In genomic region chr2:131171401-131172104, GRCm38 (mm10) we compare ENCODE assay signal across 8 mouse cellular contexts. TPM values are rescaled to one million over a fixed set of nuclear protein-coding genes. Genes with fewer than 3 reads are reported as not detected.
A peak's percentile ranks its signal among the peaks of the same experiment; 100 is the strongest.
DNase-seq lines count a peak whose midpoint lies in the region; ATAC-seq lines count a peak whose summit lies in the region.

No protein-coding gene starts in this region.

- no peaks in the 10 kb centered on the region for H3K36me3 ChIP-seq in intestine, embryonic 14.5 days (ENCODE audit: control insufficient read depth, insufficient read depth, low read length)
- H3K36me3 ChIP-seq in midbrain, embryonic 10.5 days: peaks cover 13% of the 10 kb centered on the region

- peak; percentile 74 to 76 for DNase-seq in urinary bladder, adult 18-20 months (ENCODE audit: low spot score in 2 of 2)
- DNase-seq in urinary bladder, postnatal 10 days (ENCODE audit: low spot score): no peak
- DNase-seq in gastrocnemius, postnatal 10 days: peak; percentile 66
- DNase-seq in intestine, embryonic 14.5 days (ENCODE audit: low spot score): no peak
- peak; percentile 66 to 71 for DNase-seq in left cerebral cortex, postnatal 14 days (ENCODE audit: low spot score in 2 of 2)
- peak; percentile 33 for DNase-seq in midbrain, embryonic 10.5 days (ENCODE audit: low spot score)
- DNase-seq in spleen, postnatal 14 days (ENCODE audit: low spot score in 2 of 2): peak; percentile 48 to 60
- DNase-seq in embryo, embryonic 9.5 days (ENCODE audit: extremely low spot score): no peak

- no peak for ATAC-seq in intestine, embryonic 14.5 days (replicated peaks; ENCODE audit: low FRiP score, low TSS enrichment, low read depth)

- peak overlapping the region; percentile 12; the same call in 1 of the 2 replicates for H3K4me3 ChIP-seq in intestine, embryonic 14.5 days (ENCODE audit: low read depth, low read length)
- H3K4me3 ChIP-seq in midbrain, embryonic 10.5 days: peak overlapping the region; percentile 43

- H3K4me2 ChIP-seq in intestine, embryonic 14.5 days (ENCODE audit: low read length): peak overlapping the region; percentile 41

- 10% methylated on average over 43 of the region's 43 CpGs for WGBS in intestine, embryonic 14.5 days
- WGBS in midbrain, embryonic 10.5 days: 1% methylated on average over 43 of the region's 43 CpGs

- no peak overlapping the region; the same call in 1 of the 2 replicates for H3K9ac ChIP-seq in intestine, embryonic 14.5 days (ENCODE audit: low read length)

- intact Hi-C loops in left cerebral cortex, postnatal 14 days (cut with DNase I): no loop called here

- H3K4me1 ChIP-seq in intestine, embryonic 14.5 days (replicated peaks; ENCODE audit: control insufficient read depth, insufficient read depth, low read length): peaks cover 10% of the 10 kb centered on the region
- peaks cover 48% of the 10 kb centered on the region for H3K4me1 ChIP-seq in midbrain, embryonic 10.5 days

- no peaks in the 10 kb centered on the region for H3K9me3 ChIP-seq in intestine, embryonic 14.5 days (ENCODE audit: control insufficient read depth, low read length)
- H3K9me3 ChIP-seq in midbrain, embryonic 10.5 days (replicated peaks): no peaks in the 10 kb centered on the region

- H3K27me3 ChIP-seq in intestine, embryonic 14.5 days (replicated peaks; ENCODE audit: control insufficient read depth, insufficient read depth, low read length): peaks cover 38% of the 10 kb centered on the region
- H3K27me3 ChIP-seq in midbrain, embryonic 10.5 days (ENCODE audit: low read depth, poor library complexity, severe bottlenecking): peaks cover 51% of the 10 kb centered on the region

- no peak overlapping the region for H3K27ac ChIP-seq in intestine, embryonic 14.5 days (ENCODE audit: low read depth)
- no peak overlapping the region for H3K27ac ChIP-seq in midbrain, embryonic 10.5 days (replicated peaks)

RNA-seq across cellular contexts. Expression of gene Cenpb, which starts 8.3 kb away (rescaled TPM):
- 10 to 100 TPM; 58.4 to 59.5 TPM for total RNA-seq in gastrocnemius, postnatal 10 days (2021)
- 8.8 and 9.5 TPM in 2 replicates for polyA plus RNA-seq in intestine, embryonic 14.5 days (2014; fragmentation: Nextera tagmentation; extraction: Ambion mirVana)
- 10 to 100 TPM; 89.7 to 97.4 TPM for total RNA-seq in left cerebral cortex, postnatal 14 days (2021)
- polyA plus RNA-seq in midbrain, embryonic 10.5 days (2016; fragmentation: Nextera tagmentation; extraction: Ambion mirVana): 9.0 and 10.6 TPM in 2 replicates

RNA-seq across cellular contexts. Expression of gene 1700037H04Rik, which starts 11.7 kb away (rescaled TPM):
- total RNA-seq in gastrocnemius, postnatal 10 days (2021): 1 to 10 TPM; 7.2 to 9.3 TPM
- polyA plus RNA-seq in intestine, embryonic 14.5 days (2014; fragmentation: Nextera tagmentation; extraction: Ambion mirVana): 91.4 and 93.1 TPM in 2 replicates
- total RNA-seq in left cerebral cortex, postnatal 14 days (2021): 10 to 100 TPM; 74.6 to 83.3 TPM
- 136 and 145 TPM in 2 replicates for polyA plus RNA-seq in midbrain, embryonic 10.5 days (2016; fragmentation: Nextera tagmentation; extraction: Ambion mirVana)

RNA-seq across cellular contexts. Expression of gene Cdc25b, which starts 15.2 kb away (rescaled TPM):
- total RNA-seq in gastrocnemius, postnatal 10 days (2021): 10 to 100 TPM in 1 of 2 experiments, 1 to 10 TPM in 1; 9.4 to 13.0 TPM
- polyA plus RNA-seq in intestine, embryonic 14.5 days (2014; fragmentation: Nextera tagmentation; extraction: Ambion mirVana): 51.8 and 61.0 TPM in 2 replicates
- total RNA-seq in left cerebral cortex, postnatal 14 days (2021): 10 to 100 TPM; 11.9 to 15.4 TPM
- 117 and 140 TPM in 2 replicates for polyA plus RNA-seq in midbrain, embryonic 10.5 days (2016; fragmentation: Nextera tagmentation; extraction: Ambion mirVana)

RNA-seq across cellular contexts. Expression of gene Spef1, which starts 15.5 kb away (rescaled TPM):
- 1 to 10 TPM; 3.8 to 4.5 TPM for total RNA-seq in gastrocnemius, postnatal 10 days (2021)
- 5.8 and 6.4 TPM in 2 replicates for polyA plus RNA-seq in intestine, embryonic 14.5 days (2014; fragmentation: Nextera tagmentation; extraction: Ambion mirVana)
- total RNA-seq in left cerebral cortex, postnatal 14 days (2021): 10 to 100 TPM; 13.4 to 14.0 TPM
- polyA plus RNA-seq in midbrain, embryonic 10.5 days (2016; fragmentation: Nextera tagmentation; extraction: Ambion mirVana): 3.7 and 6.3 TPM in 2 replicates

RNA-seq across cellular contexts. Expression of gene Ap5s1, which starts 35.3 kb away (rescaled TPM):
- total RNA-seq in gastrocnemius, postnatal 10 days (2021): 10 to 100 TPM; 16.1 to 16.3 TPM
- polyA plus RNA-seq in intestine, embryonic 14.5 days (2014; fragmentation: Nextera tagmentation; extraction: Ambion mirVana): 23.4 and 23.8 TPM in 2 replicates
- total RNA-seq in left cerebral cortex, postnatal 14 days (2021): 10 to 100 TPM; 23.9 to 26.3 TPM
- 25.9 and 28.9 TPM in 2 replicates for polyA plus RNA-seq in midbrain, embryonic 10.5 days (2016; fragmentation: Nextera tagmentation; extraction: Ambion mirVana)

Comparison
In these comparisons a context has a peak if more than half of its experiments do, and no peak if none do; other contexts are left out.
1. DNase-seq: peak in urinary bladder, adult 18-20 months (2 of 2), gastrocnemius, postnatal 10 days (single experiment), left cerebral cortex, postnatal 14 days (2 of 2), midbrain, embryonic 10.5 days (single experiment) and spleen, postnatal 14 days (2 of 2); none in urinary bladder, postnatal 10 days (single experiment), intestine, embryonic 14.5 days (single experiment) and embryo, embryonic 9.5 days (single experiment).
2. RNA of gene 1700037H04Rik, which starts 11.7 kb away (total RNA-seq): 74.6 to 83.3 TPM in left cerebral cortex, postnatal 14 days; 7.2 to 9.3 TPM in gastrocnemius, postnatal 10 days; every median in the first group is over 4 times any median in the second.